Mouse (Mus musculus) adrenal gland, postnatal 10 days (tissue): ENCODE results near the gene Setd1b. TPM values are rescaled to one million over a fixed set of nuclear protein-coding genes. Genes with fewer than 3 reads are reported as not detected.
A peak's percentile ranks its signal among the peaks of the same experiment; 100 is the strongest.
"Not testable (repeated sequence)": the region's sequence is repeated elsewhere in the genome, so short reads cannot be mapped to it uniquely, and the experiment has no call there.

Experiments used
- DNase-seq: peaks from one replicate; pipeline ENCODE4 v3.0.0; 2021; ENCODE audit warnings: mixed read lengths
- total RNA-seq, 2 experiments: library from RNA; stranded (reverse); gene quantifications; 2 replicates each; pipeline ENCODE4 v1.2.3; 2021

Setd1b gene
- total RNA-seq, 2 experiments from 2014 or later: 19.5 to 27.4 TPM

GRCm38 (mm10) chr5:123162942-123163341 is 20.9 kb downstream of the Setd1b start:
- DNase-seq: no peak

GRCm38 (mm10) chr5:123166437-123166836 is 24.4 kb downstream of the Setd1b start:
- no peak for DNase-seq

GRCm38 (mm10) chr5:123167591-123167990 is 25.6 kb downstream of the Setd1b start:
- no peak for DNase-seq

- no peak for DNase-seq
Observed at GRCm38 (mm10) chr5:123169284-123169683, 27.3 kb downstream of the Setd1b start, which contains the start of gene Psmd9. Psmd9 (plus strand) TSS chr5:123169413.

- no peak for DNase-seq
Observed at GRCm38 (mm10) chr5:123170365-123170764, 28.4 kb downstream of the Setd1b start.

- DNase-seq: peak; percentile 92
Observed at GRCm38 (mm10) chr5:123171646-123172350, 29.8 kb downstream of the Setd1b start.

- no peak for DNase-seq
Observed at GRCm38 (mm10) chr5:123178792-123179191, 36.8 kb downstream of the Setd1b start.

GRCm38 (mm10) chr5:123180390-123180789 is 38.4 kb downstream of the Setd1b start:
- no peak for DNase-seq

- peak; percentile 67 for DNase-seq
Observed at GRCm38 (mm10) chr5:123181536-123181935, 39.5 kb downstream of the Setd1b start.

- no peak for DNase-seq
Observed at GRCm38 (mm10) chr5:123182651-123183050, 40.7 kb downstream of the Setd1b start, which contains the start of gene Hpd. Hpd (minus strand) TSS chr5:123182727.

- peak; percentile 62 for DNase-seq
Observed at GRCm38 (mm10) chr5:123185966-123186365, 44.0 kb downstream of the Setd1b start.

GRCm38 (mm10) chr5:123187306-123187705 is 45.3 kb downstream of the Setd1b start:
- no peak for DNase-seq

- DNase-seq: no peak
Observed at GRCm38 (mm10) chr5:123190912-123191311, 48.9 kb downstream of the Setd1b start.

GRCm38 (mm10) chr5:123191427-123191826 is 49.4 kb downstream of the Setd1b start:
- DNase-seq: no peak

- no peak for DNase-seq
Observed at GRCm38 (mm10) chr5:123192606-123193150, 50.7 kb downstream of the Setd1b start.

GRCm38 (mm10) chr5:123193436-123193835 is 51.4 kb downstream of the Setd1b start:
- DNase-seq: no peak

- no peak for DNase-seq
Observed at GRCm38 (mm10) chr5:123194856-123195255, 52.9 kb downstream of the Setd1b start.

- DNase-seq: no peak
Observed at GRCm38 (mm10) chr5:123195500-123196000, 53.6 kb downstream of the Setd1b start.

- DNase-seq: no peak
Observed at GRCm38 (mm10) chr5:123196746-123197145, 54.8 kb downstream of the Setd1b start.

- DNase-seq: no peak
Observed at GRCm38 (mm10) chr5:123198523-123198922, 56.5 kb downstream of the Setd1b start.

- DNase-seq: not testable (repeated sequence)
Observed at GRCm38 (mm10) chr5:123200816-123201522, 59.0 kb downstream of the Setd1b start.

GRCm38 (mm10) chr5:123201523-123201892 is 59.5 kb downstream of the Setd1b start:
- DNase-seq: no peak

GRCm38 (mm10) chr5:123201987-123202386 is 60.0 kb downstream of the Setd1b start:
- no peak for DNase-seq
